Mouse (Mus musculus): ENCODE data around the gene Adgrg1. TPM values are rescaled to one million over a fixed set of nuclear protein-coding genes. Genes with fewer than 3 reads are reported as not detected.

Adgrg1 gene
- 100 to 1,000 TPM; 122 to 128 TPM for total RNA-seq (2021)

- intact Hi-C loops (cut with DNase I): no loop called here
These were observed at the start of gene Adgrg1 for GRCm38 (mm10) chr8:94974467-94975165. Gene Adgrg1 (plus strand): TSS chr8:94974751.

GRCm38 (mm10) chr8:94928227-94928626, 46.3 kb upstream of the Adgrg1 start:
- intact Hi-C loops (cut with DNase I): no loop called here
- DNase-seq (ENCODE audit: extremely low spot score in 1 of 2, low spot score in 2 of 2): no peak

More at GRCm38 (mm10) chr8:94974467-94975165, at the start of gene Adgrg1:
- DNase-seq (ENCODE audit: extremely low spot score in 1 of 2, low spot score in 2 of 2): no peak

- DNase-seq (ENCODE audit: extremely low spot score in 1 of 2, low spot score in 2 of 2): no peak
- intact Hi-C loops (cut with DNase I): no loop called here
These were observed 40.6 kb upstream of the Adgrg1 start for GRCm38 (mm10) chr8:94933918-94934317.

- intact Hi-C loops (cut with DNase I): no loop called here
- DNase-seq (ENCODE audit: extremely low spot score in 1 of 2, low spot score in 2 of 2): no peak
These were observed 39.4 kb upstream of the Adgrg1 start for GRCm38 (mm10) chr8:94935172-94935571.

- DNase-seq (ENCODE audit: extremely low spot score in 1 of 2, low spot score in 2 of 2): peak in 1 of 2 experiments; percentile 31
- intact Hi-C loops (cut with DNase I): loop anchor here (5.0 kb wide), 1 partner anchor 260 kb away; the partner anchor contains the start of gene Kifc3
These were observed 32.0 kb upstream of the Adgrg1 start for GRCm38 (mm10) chr8:94942566-94942965.

GRCm38 (mm10) chr8:94945185-94945584, 29.4 kb upstream of the Adgrg1 start:
- intact Hi-C loops (cut with DNase I): loop anchor here (5.0 kb wide), 1 partner anchor 137 kb away; the partner anchor contains the start of gene Katnb1
- DNase-seq (ENCODE audit: extremely low spot score in 1 of 2, low spot score in 2 of 2): peak; percentile 49 to 52

GRCm38 (mm10) chr8:94948421-94948820, 26.1 kb upstream of the Adgrg1 start:
- no peak for DNase-seq (ENCODE audit: extremely low spot score in 1 of 2, low spot score in 2 of 2)
- intact Hi-C loops (cut with DNase I): loop anchor here (5.0 kb wide), 1 partner anchor 134 kb away; the partner anchor contains the start of gene Katnb1

GRCm38 (mm10) chr8:94949010-94949409, 25.5 kb upstream of the Adgrg1 start:
- intact Hi-C loops (cut with DNase I): loop anchor here (5.0 kb wide), 1 partner anchor 133 kb away; the partner anchor contains the start of gene Katnb1
- DNase-seq (ENCODE audit: extremely low spot score in 1 of 2, low spot score in 2 of 2): no peak

GRCm38 (mm10) chr8:94950046-94950445, 24.5 kb upstream of the Adgrg1 start:
- intact Hi-C loops (cut with DNase I): loop anchor here (1.0 kb wide), 1 partner anchor 51 kb away; no protein-coding TSS in a partner anchor

GRCm38 (mm10) chr8:94950458-94950857, 24.1 kb upstream of the Adgrg1 start:
- no peak for DNase-seq (ENCODE audit: extremely low spot score in 1 of 2, low spot score in 2 of 2)

More at GRCm38 (mm10) chr8:94950046-94950445, 24.5 kb upstream of the Adgrg1 start:
- DNase-seq (ENCODE audit: extremely low spot score in 1 of 2, low spot score in 2 of 2): peak; percentile 71 to 73

GRCm38 (mm10) chr8:94952086-94952485, 22.5 kb upstream of the Adgrg1 start:
- intact Hi-C loops (cut with DNase I): no loop called here
- DNase-seq (ENCODE audit: extremely low spot score in 1 of 2, low spot score in 2 of 2): no peak

More at GRCm38 (mm10) chr8:94950458-94950857, 24.1 kb upstream of the Adgrg1 start:
- intact Hi-C loops (cut with DNase I): loop anchor here (1.0 kb wide), 1 partner anchor 51 kb away; no protein-coding TSS in a partner anchor

GRCm38 (mm10) chr8:94953624-94954367, 20.8 kb upstream of the Adgrg1 start:
- intact Hi-C loops (cut with DNase I): no loop called here
- DNase-seq (ENCODE audit: extremely low spot score in 1 of 2, low spot score in 2 of 2): no peak

GRCm38 (mm10) chr8:94954368-94954737, 20.2 kb upstream of the Adgrg1 start:
- DNase-seq (ENCODE audit: extremely low spot score in 1 of 2, low spot score in 2 of 2): no peak
- intact Hi-C loops (cut with DNase I): no loop called here

GRCm38 (mm10) chr8:94954921-94955758, 19.4 kb upstream of the Adgrg1 start:
- DNase-seq (ENCODE audit: extremely low spot score in 1 of 2, low spot score in 2 of 2): peak; percentile 42 to 62
- intact Hi-C loops (cut with DNase I): no loop called here

GRCm38 (mm10) chr8:94956078-94956574, 18.4 kb upstream of the Adgrg1 start:
- intact Hi-C loops (cut with DNase I): no loop called here
- no peak for DNase-seq (ENCODE audit: extremely low spot score in 1 of 2, low spot score in 2 of 2)

- intact Hi-C loops (cut with DNase I): no loop called here
- DNase-seq (ENCODE audit: extremely low spot score in 1 of 2, low spot score in 2 of 2): no peak
These were observed 12.3 kb upstream of the Adgrg1 start for GRCm38 (mm10) chr8:94962201-94962600.

GRCm38 (mm10) chr8:94964828-94965227, 9.7 kb upstream of the Adgrg1 start:
- no peak for DNase-seq (ENCODE audit: extremely low spot score in 1 of 2, low spot score in 2 of 2)
- intact Hi-C loops (cut with DNase I): no loop called here

- no peak for DNase-seq (ENCODE audit: extremely low spot score in 1 of 2, low spot score in 2 of 2)
- intact Hi-C loops (cut with DNase I): no loop called here
These were observed 8.0 kb upstream of the Adgrg1 start for GRCm38 (mm10) chr8:94966578-94966977.

GRCm38 (mm10) chr8:94967071-94967470, 7.5 kb upstream of the Adgrg1 start:
- intact Hi-C loops (cut with DNase I): no loop called here
- DNase-seq (ENCODE audit: extremely low spot score in 1 of 2, low spot score in 2 of 2): no peak
